Comparison of ENCODE assay signal across 8 mouse cellular contexts in the genomic region with DNA sequence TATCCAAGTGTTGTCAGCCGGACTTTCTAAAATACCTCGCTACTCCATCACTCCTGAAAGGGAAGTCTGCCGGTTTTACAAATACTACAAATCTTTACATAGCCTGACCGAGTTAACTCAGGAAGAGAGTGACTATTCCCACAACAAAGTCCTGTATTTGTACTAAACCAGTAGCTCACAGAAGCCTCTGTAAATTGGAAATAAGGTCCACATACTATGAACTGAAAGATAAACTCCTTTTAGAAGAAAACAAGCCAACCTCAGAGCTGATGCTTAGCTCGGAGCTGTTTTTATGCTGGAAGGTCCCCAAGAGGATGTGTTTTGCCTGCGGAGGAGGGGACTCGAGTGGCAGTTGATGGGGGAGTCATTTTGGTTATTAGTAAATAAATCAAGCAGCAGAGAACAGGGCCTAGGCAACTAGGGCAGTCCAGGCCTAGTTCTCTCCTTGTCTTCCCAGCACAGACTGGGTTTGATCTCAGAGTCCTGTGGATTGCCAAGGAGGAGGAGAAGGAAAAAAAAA. TPM values are rescaled to one million over a fixed set of nuclear protein-coding genes. Genes with fewer than 3 reads are reported as not detected.
DNase-seq lines count a peak whose midpoint lies in the region; ATAC-seq and TF ChIP-seq lines count a peak whose summit lies in the region.

No protein-coding gene starts in this region.

- peak overlapping the region; percentile 93 for H3K9ac ChIP-seq in embryonic facial prominence, embryonic 14.5 days (ENCODE audit: low read depth, low read length)
- H3K9ac ChIP-seq in hindbrain, embryonic 13.5 days: peak overlapping the region; percentile 99
- peak overlapping the region; percentile 96 for H3K9ac ChIP-seq in limb, embryonic 14.5 days (ENCODE audit: low read depth, low read length, severe bottlenecking)

- no peak for ATAC-seq in embryonic facial prominence, embryonic 14.5 days (ENCODE audit: low read depth)
- no peak for ATAC-seq in hindbrain, embryonic 13.5 days (ENCODE audit: low FRiP score)
- no peak for ATAC-seq in limb, embryonic 14.5 days (ENCODE audit: low FRiP score, low read depth)

- peak overlapping the region; percentile 97 for H3K27ac ChIP-seq in heart, embryonic 10.5 days
- H3K27ac ChIP-seq in embryonic facial prominence, embryonic 14.5 days (replicated peaks; ENCODE audit: low read depth, low read length): peak overlapping the region; percentile 92; the same call in 1 of the 2 replicates
- peak overlapping the region; percentile 97 for H3K27ac ChIP-seq in hindbrain, embryonic 13.5 days
- H3K27ac ChIP-seq in limb, embryonic 14.5 days (replicated peaks; ENCODE audit: low read depth, low read length): no peak overlapping the region

- H3K4me1 ChIP-seq in heart, embryonic 10.5 days: peaks cover 45% of the 10 kb centered on the region
- peaks cover 10% of the 10 kb centered on the region; the same call in 1 of the 2 replicates for H3K4me1 ChIP-seq in embryonic facial prominence, embryonic 14.5 days (ENCODE audit: control insufficient read depth, insufficient read depth, low read length)
- H3K4me1 ChIP-seq in hindbrain, embryonic 13.5 days (replicated peaks): peaks cover 30% of the 10 kb centered on the region
- peaks cover 10% of the 10 kb centered on the region; the same call in 1 of the 2 replicates for H3K4me1 ChIP-seq in limb, embryonic 14.5 days (ENCODE audit: control insufficient read depth, insufficient read depth, low read length)

- no peaks in the 10 kb centered on the region for H3K36me3 ChIP-seq in heart, embryonic 10.5 days
- no peaks in the 10 kb centered on the region for H3K36me3 ChIP-seq in embryonic facial prominence, embryonic 14.5 days (ENCODE audit: control insufficient read depth, insufficient read depth, low read length)
- no peaks in the 10 kb centered on the region for H3K36me3 ChIP-seq in hindbrain, embryonic 13.5 days
- no peaks in the 10 kb centered on the region for H3K36me3 ChIP-seq in limb, embryonic 14.5 days (ENCODE audit: control insufficient read depth, insufficient read depth, low read length)
- H3K36me3 ChIP-seq in myocyte (ENCODE audit: control insufficient read depth, insufficient read depth): no peaks in the 10 kb centered on the region

- peak overlapping the region; percentile 99 for H3K4me3 ChIP-seq in heart, embryonic 10.5 days
- H3K4me3 ChIP-seq in embryonic facial prominence, embryonic 14.5 days (ENCODE audit: low read depth, low read length): peak overlapping the region; percentile 95
- H3K4me3 ChIP-seq in hindbrain, embryonic 13.5 days: peak overlapping the region; percentile 99
- H3K4me3 ChIP-seq in limb, embryonic 14.5 days (replicated peaks; ENCODE audit: low read length): peak overlapping the region; percentile 90
- peak overlapping the region; percentile 52 for H3K4me3 ChIP-seq in myocyte

- no peak for TF ChIP-seq POLR2A in limb, embryonic 14.5 days (IDR thresholded peaks at IDR 0.05; ENCODE audit: borderline replicate concordance, extremely low read depth, insufficient read depth, insufficient read length)
- TF ChIP-seq POLR2A in myocyte (IDR thresholded peaks at IDR 0.05; ENCODE audit: insufficient read length, low read depth): no peak

- 17% methylated on average over 7 of the region's 7 CpGs for WGBS in heart, embryonic 10.5 days
- WGBS in embryonic facial prominence, embryonic 14.5 days: 15% methylated on average over 7 of the region's 7 CpGs
- WGBS in hindbrain, embryonic 13.5 days: 5% methylated on average over 7 of the region's 7 CpGs
- 8% methylated on average over 7 of the region's 7 CpGs for WGBS in limb, embryonic 14.5 days

- intact Hi-C loops in heart, postnatal 25 days (cut with DNase I): loop anchor here (2.0 to 10.0 kb wide), 3 partner anchors 336 to 540 kb away; a partner anchor contains a TSS

- H3K27me3 ChIP-seq in heart, embryonic 10.5 days (ENCODE audit: insufficient read depth, poor library complexity, severe bottlenecking): no peaks in the 10 kb centered on the region
- no peaks in the 10 kb centered on the region for H3K27me3 ChIP-seq in embryonic facial prominence, embryonic 14.5 days (replicated peaks; ENCODE audit: control insufficient read depth, insufficient read depth, low read length)
- no peaks in the 10 kb centered on the region for H3K27me3 ChIP-seq in hindbrain, embryonic 13.5 days
- H3K27me3 ChIP-seq in limb, embryonic 14.5 days (ENCODE audit: control insufficient read depth, insufficient read depth, low read length): no peaks in the 10 kb centered on the region
- no peaks in the 10 kb centered on the region for H3K27me3 ChIP-seq in myocyte (ENCODE audit: control insufficient read depth, insufficient read depth, insufficient read length)

- H3K79me2 ChIP-seq in myocyte (ENCODE audit: control insufficient read depth, insufficient read depth): peaks cover 58% of the 10 kb centered on the region

- no peaks in the 10 kb centered on the region for H3K9me3 ChIP-seq in heart, embryonic 10.5 days
- no peaks in the 10 kb centered on the region for H3K9me3 ChIP-seq in embryonic facial prominence, embryonic 14.5 days (ENCODE audit: control insufficient read depth, low read length)
- no peaks in the 10 kb centered on the region for H3K9me3 ChIP-seq in hindbrain, embryonic 13.5 days
- no peaks in the 10 kb centered on the region for H3K9me3 ChIP-seq in limb, embryonic 14.5 days (ENCODE audit: control insufficient read depth, low read length)

- DNase-seq in heart, embryonic 10.5 days (ENCODE audit: low spot score): no peak
- DNase-seq in heart, postnatal 25 days (ENCODE audit: low spot score): no peak
- peak; percentile 14 for DNase-seq in MN1 (ENCODE audit: low spot score)
- no peak for DNase-seq in embryonic facial prominence, embryonic 14.5 days (ENCODE audit: low spot score)
- no peak for DNase-seq in limb, embryonic 14.5 days (ENCODE audit: low spot score)
- no peak for DNase-seq in gastrocnemius, adult 8-10 months (ENCODE audit: low spot score in 2 of 2)

- peak overlapping the region; percentile 83 for H3K4me2 ChIP-seq in embryonic facial prominence, embryonic 14.5 days (ENCODE audit: low read depth, low read length)
- peak overlapping the region; percentile 79 for H3K4me2 ChIP-seq in hindbrain, embryonic 13.5 days
- H3K4me2 ChIP-seq in limb, embryonic 14.5 days (replicated peaks; ENCODE audit: low read depth, low read length, severe bottlenecking): peak overlapping the region; percentile 93
- H3K4me2 ChIP-seq in myocyte (ENCODE audit: low read depth): peak overlapping the region; percentile 74

- peak overlapping the region; percentile 86 for H3ac ChIP-seq in myocyte (ENCODE audit: control insufficient read depth, insufficient read length)

TF ChIP-seq in myocyte, 11 proteins besides CTCF, POLR2A, EP300 and RAD21:
- TF ChIP-seq MYOG (IDR thresholded peaks at IDR 0.05; ENCODE audit: control insufficient read depth in 1 of 3, insufficient read depth in 1 of 3, insufficient read length in 2 of 3, low read depth in 2 of 3) (no peak), POLR2AphosphoS2 (IDR thresholded peaks at IDR 0.05; ENCODE audit: insufficient read length, low read depth) (no peak), CEBPB (IDR thresholded peaks at IDR 0.05; ENCODE audit: insufficient read depth, poor library complexity, severe bottlenecking) (no peak), REST (IDR thresholded peaks at IDR 0.05; ENCODE audit: insufficient read depth, insufficient read length) (no peak), TCF3 (IDR thresholded peaks at IDR 0.05; ENCODE audit: insufficient read length, low read depth) (no peak), MAX (IDR thresholded peaks at IDR 0.05; ENCODE audit: low read depth) (no peak), MYOD1 (IDR thresholded peaks at IDR 0.05; ENCODE audit: control insufficient read depth in 1 of 3, insufficient read length in 2 of 3, low read depth in 2 of 3) (no peak), TCF12 (IDR thresholded peaks at IDR 0.05; ENCODE audit: insufficient read depth, poor library complexity, severe bottlenecking) (no peak), SRF (IDR thresholded peaks at IDR 0.05; ENCODE audit: control insufficient read depth, insufficient read length, low read depth) (no peak)

RNA-seq across cellular contexts. Expression of a gene that starts 1.8 kb away (rescaled TPM):
- 12.9 and 18.4 TPM in 2 replicates for polyA plus RNA-seq in heart, embryonic 10.5 days (2016; fragmentation: Nextera tagmentation; extraction: Ambion mirVana)
- total RNA-seq in heart, postnatal 25 days (2021): 10 to 100 TPM; 11.8 to 13.0 TPM
- polyA plus RNA-seq in embryonic facial prominence, embryonic 14.5 days (2014; fragmentation: Nextera tagmentation; extraction: Ambion mirVana): 11.4 and 13.6 TPM in 2 replicates
- polyA plus RNA-seq in hindbrain, embryonic 13.5 days (2015; fragmentation: Nextera tagmentation; extraction: Ambion mirVana): 21.0 and 22.2 TPM in 2 replicates
- polyA plus RNA-seq in limb, embryonic 14.5 days (2012; rRNA removed): 7.3 and 9.9 TPM in 2 replicates
- 15.7 and 16.4 TPM in 2 replicates for polyA plus RNA-seq in limb, embryonic 14.5 days (2014; fragmentation: Nextera tagmentation; extraction: Ambion mirVana)
- polyA plus RNA-seq in myocyte (2012; fragmentation: generic; extraction: Trizol): 2.1 TPM
- total RNA-seq in gastrocnemius, adult 8-10 months (2022): 1 to 10 TPM; 7.4 to 8.9 (median 7.9) TPM
